Mouse (Mus musculus): Measurements from ENCODE around the gene Gna11. TPM values are rescaled to one million over a fixed set of nuclear protein-coding genes. Genes with fewer than 3 reads are reported as not detected.

Gna11 gene
- polyA plus RNA-seq (2015; fragmentation: Nextera tagmentation; extraction: Ambion mirVana): 74.5 and 77.1 TPM in 2 replicates

GRCm38 (mm10) chr10:81545161-81545747 lies at the start of gene Gna11:
Gene Gna11 (minus strand): TSS chr10:81545190.
- peaks cover 42% of the 10 kb centered on the region for H3K4me1 ChIP-seq (replicated peaks)
- no peaks in the 10 kb centered on the region for H3K36me3 ChIP-seq
- peak within 1 kb of the TSS; percentile 92 for H3K27ac ChIP-seq
- 1% methylated on average over 57 of the region's 59 CpGs for WGBS
- ATAC-seq: peak; percentile 97
- H3K4me2 ChIP-seq (replicated peaks): peak within 1 kb of the TSS; percentile 91
- no peaks in the 10 kb centered on the region for H3K27me3 ChIP-seq
- H3K4me3 ChIP-seq (replicated peaks): peak within 1 kb of the TSS; percentile 98
- peak within 1 kb of the TSS; percentile 98 for H3K9ac ChIP-seq (replicated peaks)
- H3K9me3 ChIP-seq: no peaks in the 10 kb centered on the region

- no peak overlapping the region for H3K4me2 ChIP-seq (replicated peaks)
- ATAC-seq: no peak
- H3K4me3 ChIP-seq (replicated peaks): no peak overlapping the region
- 78% methylated on average over 18 of the region's 18 CpGs for WGBS
- no peak overlapping the region for H3K27ac ChIP-seq
- H3K9me3 ChIP-seq: no peaks in the 10 kb centered on the region
- no peaks in the 10 kb centered on the region for H3K36me3 ChIP-seq
- H3K4me1 ChIP-seq (replicated peaks): peaks cover 33% of the 10 kb centered on the region
- peaks cover 88% of the 10 kb centered on the region for H3K27me3 ChIP-seq
- H3K9ac ChIP-seq (replicated peaks): no peak overlapping the region
These were observed 48.9 kb upstream of the Gna11 start for GRCm38 (mm10) chr10:81593935-81594334.

- no peak overlapping the region for H3K4me3 ChIP-seq (replicated peaks)
- H3K27ac ChIP-seq: no peak overlapping the region
- H3K9me3 ChIP-seq: no peaks in the 10 kb centered on the region
- no peaks in the 10 kb centered on the region for H3K36me3 ChIP-seq
- peaks cover 87% of the 10 kb centered on the region for H3K27me3 ChIP-seq
- H3K4me2 ChIP-seq (replicated peaks): no peak overlapping the region
- H3K4me1 ChIP-seq (replicated peaks): peaks cover 33% of the 10 kb centered on the region
- H3K9ac ChIP-seq (replicated peaks): no peak overlapping the region
- ATAC-seq: no peak
- WGBS: 74% methylated on average over 4 of the region's 4 CpGs
These were observed 48.2 kb upstream of the Gna11 start for GRCm38 (mm10) chr10:81593223-81593622.

- no peak overlapping the region for H3K4me3 ChIP-seq (replicated peaks)
- H3K36me3 ChIP-seq: peaks cover 3% of the 10 kb centered on the region; the same call in 1 of the 2 replicates
- H3K4me1 ChIP-seq (replicated peaks): peaks cover 27% of the 10 kb centered on the region
- no peak overlapping the region for H3K4me2 ChIP-seq (replicated peaks)
- no peak for ATAC-seq
- H3K9me3 ChIP-seq: no peaks in the 10 kb centered on the region
- no peak overlapping the region for H3K9ac ChIP-seq (replicated peaks)
- 82% methylated on average over 7 of the region's 7 CpGs for WGBS
- H3K27ac ChIP-seq: no peak overlapping the region
- peaks cover 85% of the 10 kb centered on the region for H3K27me3 ChIP-seq
These were observed 47.6 kb upstream of the Gna11 start for GRCm38 (mm10) chr10:81592631-81593030.

- Histone ChIP-seq H3K4me1 (replicated peaks) (peaks cover 19% of the 10 kb centered on the region), H3K27me3 (peaks cover 85% of the 10 kb centered on the region)
- ATAC-seq: no peak
These were observed 46.9 kb upstream of the Gna11 start for GRCm38 (mm10) chr10:81591846-81592245.

GRCm38 (mm10) chr10:81588739-81589138 lies 43.7 kb upstream of the Gna11 start:
- Histone ChIP-seq H3K9ac (replicated peaks) (no peak overlapping the region), H3K27ac (no peak overlapping the region), H3K4me2 (replicated peaks) (no peak overlapping the region), H3K4me3 (replicated peaks) (no peak overlapping the region), H3K27me3 (peaks cover 82% of the 10 kb centered on the region), H3K9me3 (no peaks in the 10 kb centered on the region), H3K36me3 (peaks cover 7% of the 10 kb centered on the region; the same call in 1 of the 2 replicates), H3K4me1 (replicated peaks) (no peaks in the 10 kb centered on the region)
- WGBS: 77% methylated on average over 7 of the region's 7 CpGs
- ATAC-seq: no peak

More at GRCm38 (mm10) chr10:81591846-81592245, 46.9 kb upstream of the Gna11 start:
- peaks cover 5% of the 10 kb centered on the region; the same call in 1 of the 2 replicates for H3K36me3 ChIP-seq
- no peaks in the 10 kb centered on the region for H3K9me3 ChIP-seq
- H3K27ac ChIP-seq: no peak overlapping the region
- 75% methylated on average over 9 of the region's 9 CpGs for WGBS
- H3K4me2 ChIP-seq (replicated peaks): no peak overlapping the region
- H3K9ac ChIP-seq (replicated peaks): no peak overlapping the region
- no peak overlapping the region for H3K4me3 ChIP-seq (replicated peaks)

GRCm38 (mm10) chr10:81583347-81583746 lies 38.4 kb upstream of the Gna11 start:
- no peak overlapping the region for H3K9ac ChIP-seq (replicated peaks)
- H3K9me3 ChIP-seq: no peaks in the 10 kb centered on the region
- H3K4me2 ChIP-seq (replicated peaks): no peak overlapping the region
- H3K27me3 ChIP-seq: peaks cover 90% of the 10 kb centered on the region
- peaks cover 20% of the 10 kb centered on the region for H3K4me1 ChIP-seq (replicated peaks)
- ATAC-seq: no peak
- WGBS: 28% methylated on average over 6 of the region's 6 CpGs
- H3K4me3 ChIP-seq (replicated peaks): no peak overlapping the region
- peaks cover 7% of the 10 kb centered on the region; the same call in 1 of the 2 replicates for H3K36me3 ChIP-seq
- H3K27ac ChIP-seq: no peak overlapping the region

- Histone ChIP-seq H3K36me3 (0 out of 2 replicates have a peak, but pooled peaks cover 2% of the 10 kb centered on the region), H3K27me3 (peaks cover 93% of the 10 kb centered on the region), H3K4me2 (replicated peaks) (no peak overlapping the region), H3K9me3 (no peaks in the 10 kb centered on the region), H3K4me3 (replicated peaks) (no peak overlapping the region), H3K27ac (no peak overlapping the region), H3K4me1 (replicated peaks) (peaks cover 27% of the 10 kb centered on the region), H3K9ac (replicated peaks) (no peak overlapping the region)
- WGBS: 67% methylated on average over 25 of the region's 25 CpGs
- no peak for ATAC-seq
These were observed 35.6 kb upstream of the Gna11 start for GRCm38 (mm10) chr10:81580441-81581070.

- WGBS: 65% methylated on average over 4 of the region's 4 CpGs
- Histone ChIP-seq H3K27ac (no peak overlapping the region), H3K4me2 (replicated peaks) (no peak overlapping the region), H3K9me3 (no peaks in the 10 kb centered on the region), H3K27me3 (peaks cover 90% of the 10 kb centered on the region), H3K4me1 (replicated peaks) (peaks cover 33% of the 10 kb centered on the region), H3K4me3 (replicated peaks) (no peak overlapping the region), H3K36me3 (no peaks in the 10 kb centered on the region), H3K9ac (replicated peaks) (no peak overlapping the region)
- no peak for ATAC-seq
These were observed 35.0 kb upstream of the Gna11 start for GRCm38 (mm10) chr10:81579967-81580366.

- peaks cover 44% of the 10 kb centered on the region for H3K4me1 ChIP-seq (replicated peaks)
- H3K9me3 ChIP-seq: no peaks in the 10 kb centered on the region
- WGBS: 3% methylated on average over 6 of the region's 6 CpGs
- H3K27me3 ChIP-seq: peaks cover 82% of the 10 kb centered on the region
- ATAC-seq: no peak
- H3K4me3 ChIP-seq (replicated peaks): peak overlapping the region; percentile 55
- H3K4me2 ChIP-seq (replicated peaks): peak overlapping the region; percentile 77
- no peaks in the 10 kb centered on the region for H3K36me3 ChIP-seq
- no peak overlapping the region for H3K27ac ChIP-seq
- H3K9ac ChIP-seq (replicated peaks): peak overlapping the region; percentile 79
These were observed 30.7 kb upstream of the Gna11 start for GRCm38 (mm10) chr10:81575695-81576094.

- Histone ChIP-seq H3K4me2 (replicated peaks) (peak overlapping the region; percentile 77), H3K27me3 (peaks cover 77% of the 10 kb centered on the region), H3K9me3 (no peaks in the 10 kb centered on the region), H3K36me3 (no peaks in the 10 kb centered on the region), H3K4me3 (replicated peaks) (peak overlapping the region; percentile 55), H3K9ac (replicated peaks) (peak overlapping the region; percentile 79), H3K4me1 (replicated peaks) (peaks cover 45% of the 10 kb centered on the region), H3K27ac (peak overlapping the region; percentile 59; the same call in 1 of the 2 replicates)
- no peak for ATAC-seq
- under 1% methylated on average over 30 of the region's 30 CpGs for WGBS
These were observed 30.2 kb upstream of the Gna11 start for GRCm38 (mm10) chr10:81575208-81575631.
